Mouse (Mus musculus) WW6 (cell line): ENCODE measurements around the gene Ccdc103.

Experiments used
- DNase-seq: peaks from one replicate; pipeline ENCODE4 v3.0.0-alpha.2; 2013; ENCODE audit warnings: low read depth, low spot score

Gene Ccdc103

GRCm38 (mm10) chr11:102890096-102890495 lies 9.1 kb downstream of the Ccdc103 start:
- DNase-seq = no peak

- peak; percentile 83 for DNase-seq
Observed at GRCm38 (mm10) chr11:102893015-102893651, 12.1 kb downstream of the Ccdc103 start.

- no peak for DNase-seq
Observed at GRCm38 (mm10) chr11:102894716-102895115, 13.7 kb downstream of the Ccdc103 start.

GRCm38 (mm10) chr11:102895779-102896178 lies 14.8 kb downstream of the Ccdc103 start:
- DNase-seq = no peak

- DNase-seq = no peak
Observed at GRCm38 (mm10) chr11:102896641-102897040, 15.6 kb downstream of the Ccdc103 start.

- no peak for DNase-seq
Observed at GRCm38 (mm10) chr11:102898408-102898807, 17.4 kb downstream of the Ccdc103 start.

GRCm38 (mm10) chr11:102900763-102901162 lies 19.8 kb downstream of the Ccdc103 start, which contains the start of gene Gfap:
Gfap (minus strand) TSS chr11:102900912.
- DNase-seq = peak; percentile 83

GRCm38 (mm10) chr11:102901199-102901598 lies 20.2 kb downstream of the Ccdc103 start:
- DNase-seq = no peak

- DNase-seq = no peak
Observed at GRCm38 (mm10) chr11:102902107-102902506, 21.1 kb downstream of the Ccdc103 start.

- DNase-seq = no peak
Observed at GRCm38 (mm10) chr11:102903654-102904053, 22.6 kb downstream of the Ccdc103 start.

GRCm38 (mm10) chr11:102911376-102911775 lies 30.4 kb downstream of the Ccdc103 start:
- DNase-seq = no peak

- no peak for DNase-seq
Observed at GRCm38 (mm10) chr11:102915380-102915779, 34.4 kb downstream of the Ccdc103 start.

- no peak for DNase-seq
Observed at GRCm38 (mm10) chr11:102918077-102918476, 37.1 kb downstream of the Ccdc103 start.

GRCm38 (mm10) chr11:102921491-102921890 lies 40.5 kb downstream of the Ccdc103 start:
- no peak for DNase-seq

- peak; percentile 99 for DNase-seq
Observed at GRCm38 (mm10) chr11:102924557-102925350, 43.8 kb downstream of the Ccdc103 start, which contains the start of gene Kif18b. Kif18b (minus strand) TSS chr11:102925124.

- DNase-seq = peak; percentile 70
Observed at GRCm38 (mm10) chr11:102925351-102925717, 44.3 kb downstream of the Ccdc103 start.

GRCm38 (mm10) chr11:102930672-102931071 lies 49.7 kb downstream of the Ccdc103 start:
- no peak for DNase-seq
